In the genomic region with DNA sequence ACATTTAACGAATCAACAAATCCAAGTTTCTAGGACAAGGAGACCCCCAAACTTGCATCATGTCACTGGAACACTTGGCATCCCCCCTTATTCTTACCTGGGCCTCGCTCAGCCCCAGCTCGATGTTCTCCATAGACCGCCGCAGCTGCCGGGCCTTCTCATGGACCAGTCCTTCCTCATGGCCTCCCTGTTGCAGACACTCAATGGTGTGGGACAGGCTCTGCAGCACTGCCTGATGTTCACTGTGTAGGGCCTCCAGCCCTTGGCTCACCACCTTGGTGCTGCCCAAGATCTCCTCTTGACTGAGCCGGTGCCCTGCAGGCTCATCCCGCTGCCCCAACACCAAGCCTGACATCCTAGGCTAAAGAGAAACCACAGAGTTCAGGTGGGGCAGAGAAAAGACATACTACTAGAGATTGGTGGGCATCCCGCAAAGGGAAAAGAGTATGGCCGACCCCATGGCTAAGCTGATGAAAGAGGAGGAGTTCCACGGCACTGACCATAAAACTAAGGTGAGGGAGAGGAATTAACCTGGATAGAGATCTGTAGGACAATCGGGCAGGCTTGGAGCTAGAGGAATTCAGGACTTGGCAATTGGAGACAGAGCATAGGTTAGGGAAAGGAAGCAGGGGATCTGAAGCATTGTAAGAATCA, we compare ENCODE assay signal across 8 mouse cellular contexts. TPM values are rescaled to one million over a fixed set of nuclear protein-coding genes. Genes with fewer than 3 reads are reported as not detected.
DNase-seq lines count a peak whose midpoint lies in the region; ATAC-seq lines count a peak whose summit lies in the region.

No protein-coding gene starts in this region.

- intact Hi-C loops in left cerebral cortex, postnatal 25 days (cut with DNase I) = no loop called here

- peaks cover 4% of the 10 kb centered on the region for H3K36me3 ChIP-seq in neural tube, embryonic 11.5 days (ENCODE audit: control insufficient read depth, insufficient read depth, low read length)
- H3K36me3 ChIP-seq in liver, embryonic 15.5 days (replicated peaks) = peaks cover 13% of the 10 kb centered on the region

- no peak overlapping the region for H3K4me3 ChIP-seq in neural tube, embryonic 11.5 days (ENCODE audit: low read depth, low read length)
- peak overlapping the region; percentile 78 for H3K4me3 ChIP-seq in liver, embryonic 15.5 days (replicated peaks)

- H3K27me3 ChIP-seq in neural tube, embryonic 11.5 days (ENCODE audit: control insufficient read depth, insufficient read depth, low read length) = no peaks in the 10 kb centered on the region
- no peaks in the 10 kb centered on the region for H3K27me3 ChIP-seq in liver, embryonic 15.5 days

- no peak overlapping the region for H3K9ac ChIP-seq in neural tube, embryonic 11.5 days (ENCODE audit: low read length)
- no peak overlapping the region for H3K9ac ChIP-seq in liver, embryonic 15.5 days

- 88% methylated on average over 12 of the region's 12 CpGs for WGBS in neural tube, embryonic 11.5 days
- WGBS in liver, embryonic 15.5 days (ENCODE audit: insufficient replicate concordance) = 75% methylated on average over 12 of the region's 12 CpGs

- peaks cover 13% of the 10 kb centered on the region; the same call in 1 of the 2 replicates for H3K4me1 ChIP-seq in neural tube, embryonic 11.5 days (ENCODE audit: control insufficient read depth, insufficient read depth, low read length)
- H3K4me1 ChIP-seq in liver, embryonic 15.5 days (replicated peaks) = peaks cover 32% of the 10 kb centered on the region

- DNase-seq in cerebellum, adult 11-12 months = peak; percentile 54
- no peak for DNase-seq in cerebellum, adult 9-10 months
- DNase-seq in neural tube, embryonic 11.5 days (ENCODE audit: low spot score) = no peak
- DNase-seq in neural tube, embryonic 10.5 days (ENCODE audit: extremely low spot score, low spot score) = no peak
- DNase-seq in left cerebral cortex, postnatal 25 days (ENCODE audit: low spot score in 2 of 2) = no peak
- no peak for DNase-seq in frontal cortex, postnatal 10 days (ENCODE audit: low spot score in 2 of 2)
- DNase-seq in thymus, postnatal 25 days = no peak

- H3K9me3 ChIP-seq in neural tube, embryonic 11.5 days (ENCODE audit: control insufficient read depth, low read length) = no peaks in the 10 kb centered on the region
- no peaks in the 10 kb centered on the region for H3K9me3 ChIP-seq in liver, embryonic 15.5 days (replicated peaks)

- peak overlapping the region; percentile 81 for H3K4me2 ChIP-seq in neural tube, embryonic 11.5 days (ENCODE audit: low read depth)
- peak overlapping the region; percentile 92 for H3K4me2 ChIP-seq in liver, embryonic 15.5 days

- H3K27ac ChIP-seq in neural tube, embryonic 11.5 days (ENCODE audit: low read depth, low read length) = no peak overlapping the region
- 0 out of 2 replicates have a peak overlapping the region, but pooled peaks have one; percentile 81 for H3K27ac ChIP-seq in liver, embryonic 15.5 days (replicated peaks)

- ATAC-seq in neural tube, embryonic 11.5 days (ENCODE audit: insufficient read depth, low FRiP score, low TSS enrichment) = no peak
- no peak for ATAC-seq in liver, embryonic 15.5 days (ENCODE audit: insufficient read depth)

RNA-seq across cellular contexts. Expression of gene Klc4, which starts 1.5 kb away (rescaled TPM):
- polyA plus RNA-seq in neural tube, embryonic 11.5 days (2014; fragmentation: Nextera tagmentation; extraction: Ambion mirVana) = 36.4 and 38.4 TPM in 2 replicates
- polyA plus RNA-seq in liver, embryonic 15.5 days (2015; fragmentation: Nextera tagmentation; extraction: Ambion mirVana) = 9.3 and 10.3 TPM in 2 replicates
- total RNA-seq in left cerebral cortex, postnatal 25 days (2021) = 10 to 100 TPM; 17.8 to 20.4 TPM

RNA-seq across cellular contexts. Expression of gene Mrpl2, which starts 1.8 kb away (rescaled TPM):
- 104 and 113 TPM in 2 replicates for polyA plus RNA-seq in neural tube, embryonic 11.5 days (2014; fragmentation: Nextera tagmentation; extraction: Ambion mirVana)
- 67.9 and 69.4 TPM in 2 replicates for polyA plus RNA-seq in liver, embryonic 15.5 days (2015; fragmentation: Nextera tagmentation; extraction: Ambion mirVana)
- 10 to 100 TPM; 51.0 to 51.5 TPM for total RNA-seq in left cerebral cortex, postnatal 25 days (2021)

RNA-seq across cellular contexts. Expression of gene Cul7, which starts 5.9 kb away (rescaled TPM):
- polyA plus RNA-seq in neural tube, embryonic 11.5 days (2014; fragmentation: Nextera tagmentation; extraction: Ambion mirVana) = 31.7 and 37.0 TPM in 2 replicates
- 9.7 and 11.5 TPM in 2 replicates for polyA plus RNA-seq in liver, embryonic 15.5 days (2015; fragmentation: Nextera tagmentation; extraction: Ambion mirVana)
- 10 to 100 TPM; 25.6 to 27.1 TPM for total RNA-seq in left cerebral cortex, postnatal 25 days (2021)

RNA-seq across cellular contexts. Expression of gene Ptk7, which starts 15.0 kb away (rescaled TPM):
- 32.9 and 35.8 TPM in 2 replicates for polyA plus RNA-seq in neural tube, embryonic 11.5 days (2014; fragmentation: Nextera tagmentation; extraction: Ambion mirVana)
- 7.8 and 9.1 TPM in 2 replicates for polyA plus RNA-seq in liver, embryonic 15.5 days (2015; fragmentation: Nextera tagmentation; extraction: Ambion mirVana)
- total RNA-seq in left cerebral cortex, postnatal 25 days (2021) = 10 to 100 TPM in 1 of 2 experiments, 1 to 10 TPM in 1; 9.5 to 10.5 TPM

RNA-seq across cellular contexts. Expression of gene Rrp36, which starts 29.9 kb away (rescaled TPM):
- polyA plus RNA-seq in neural tube, embryonic 11.5 days (2014; fragmentation: Nextera tagmentation; extraction: Ambion mirVana) = 49.8 and 53.5 TPM in 2 replicates
- 21.5 and 22.6 TPM in 2 replicates for polyA plus RNA-seq in liver, embryonic 15.5 days (2015; fragmentation: Nextera tagmentation; extraction: Ambion mirVana)
- total RNA-seq in left cerebral cortex, postnatal 25 days (2021) = 10 to 100 TPM; 17.1 to 18.2 TPM
